ENCODE assay signal across 18 mouse cellular contexts in the genomic region with DNA sequence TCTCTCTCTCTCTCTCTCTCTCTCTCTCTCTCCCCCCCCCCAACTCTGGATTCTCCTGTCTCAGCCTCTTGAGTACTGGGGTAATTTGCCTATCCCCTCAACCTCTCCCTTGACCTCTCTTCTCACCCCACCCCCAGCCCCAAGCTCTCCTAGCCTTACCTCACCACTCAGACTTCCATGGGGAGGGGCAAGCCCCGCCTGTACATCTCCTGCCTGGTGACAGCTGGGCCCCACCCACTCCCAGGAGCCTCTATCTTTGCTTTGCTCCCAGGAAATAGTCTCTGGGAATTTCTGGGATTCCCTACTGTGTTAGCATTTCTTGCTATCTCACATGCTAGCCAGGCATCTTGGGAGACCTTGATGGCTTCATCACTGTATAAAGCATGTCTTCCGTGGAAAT.
"Had no signal": no experiment of that assay in that cellular context is flagged by ENCODE, and none has a peak within 500 bp of the region (broad histone marks: within the 10 kb centered on the region; RNA-seq: fewer than 3 reads in every experiment).

No protein-coding gene starts in this region.

- H3K4me3 ChIP-seq: midbrain, embryonic 10.5 days; midbrain, embryonic 12.5 days; myocyte; neural tube, embryonic 13.5 days; neural tube, embryonic 15.5 days; stomach, embryonic 15.5 days had no signal

- H3K9ac ChIP-seq: lung, embryonic 14.5 days; midbrain, embryonic 12.5 days; neural tube, embryonic 13.5 days; neural tube, embryonic 15.5 days; stomach, embryonic 15.5 days had no signal

- H3K27me3 ChIP-seq: midbrain, embryonic 12.5 days; neural tube, embryonic 13.5 days; neural tube, embryonic 15.5 days; stomach, embryonic 15.5 days had no signal

- H3K27ac ChIP-seq: midbrain, embryonic 10.5 days; midbrain, embryonic 12.5 days; neural tube, embryonic 13.5 days; neural tube, embryonic 15.5 days; stomach, embryonic 15.5 days; stomach, postnatal 0 days had no signal

- H3K36me3 ChIP-seq: midbrain, embryonic 10.5 days; midbrain, embryonic 12.5 days; neural tube, embryonic 13.5 days; neural tube, embryonic 15.5 days; stomach, embryonic 15.5 days had no signal

- H3K9me3 ChIP-seq: midbrain, embryonic 12.5 days; neural tube, embryonic 13.5 days; neural tube, embryonic 15.5 days; stomach, embryonic 15.5 days had no signal

- DNase-seq: lung, adult 18-20 months; lung, embryonic 14.5 days; lung, postnatal 10 days; lung, postnatal 4 days; midbrain, embryonic 14.5 days; retina, postnatal 1 day; right cerebral cortex, adult 18-20 months; right cerebral cortex, postnatal 25 days; thymus, adult 18-20 months; thymus, postnatal 14 days; thymus, postnatal 36 days had no signal
